Mouse (Mus musculus): ENCODE measurements around the gene Olfr127. TPM values are rescaled to one million over a fixed set of nuclear protein-coding genes. Genes with fewer than 3 reads are reported as not detected.
"Not testable (repeated sequence)": the region's sequence is repeated elsewhere in the genome, so short reads cannot be mapped to it uniquely, and the experiment has no call there.

Olfr127 gene
- not detected for total RNA-seq (2021)
- long read RNA-seq, experiment 1 = 0 reads
- long read RNA-seq, experiment 2 = 0 reads

GRCm38 (mm10) chr17:37900137-37900536 is at the start of gene Olfr127:
Gene Olfr127, plus strand, starts transcription at chr17:37900437.
- no peak for DNase-seq

GRCm38 (mm10) chr17:37863901-37864300 is 36.3 kb upstream of the Olfr127 start:
- no peak for DNase-seq

GRCm38 (mm10) chr17:37869676-37870205 is 30.5 kb upstream of the Olfr127 start:
- no peak for DNase-seq

GRCm38 (mm10) chr17:37873830-37874229 is 26.4 kb upstream of the Olfr127 start:
- no peak for DNase-seq

- not testable (repeated sequence) for DNase-seq
Observed at GRCm38 (mm10) chr17:37906821-37907220, 6.6 kb downstream of the Olfr127 start.

- no peak for DNase-seq
Observed at GRCm38 (mm10) chr17:37920248-37920647, 20.0 kb downstream of the Olfr127 start, which contains the start of gene Olfr128. Gene Olfr128, plus strand, starts transcription at chr17:37920548.

- no peak for DNase-seq
Observed at GRCm38 (mm10) chr17:37952979-37953378, 52.7 kb downstream of the Olfr127 start, which contains the start of gene Olfr761. Gene Olfr761, minus strand, starts transcription at chr17:37953079.

Other genes with a start within 250 kb of the Olfr127 start
- gene Olfr117, start 236.7 kb upstream of the Olfr127 start, total RNA-seq (2021) = not detected
- gene Olfr118, start 233.4 kb upstream of the Olfr127 start, total RNA-seq (2021) = not detected
- gene Olfr119, start 203.9 kb upstream of the Olfr127 start, total RNA-seq (2021) = not detected
- gene Olfr120, start 178.6 kb upstream of the Olfr127 start, total RNA-seq (2021) = not detected
- gene Olfr121, start 151.6 kb upstream of the Olfr127 start, total RNA-seq (2021) = not detected
- not detected for gene Olfr122, start 131.8 kb upstream of the Olfr127 start, total RNA-seq (2021)
- not detected for gene Olfr123, start 106.9 kb upstream of the Olfr127 start, total RNA-seq (2021)
- not detected for gene Olfr124, start 100.5 kb upstream of the Olfr127 start, total RNA-seq (2021)
- gene Olfr125, start 67.5 kb upstream of the Olfr127 start, total RNA-seq (2021) = not detected
- gene Olfr126, start 53.0 kb upstream of the Olfr127 start, total RNA-seq (2021) = not detected
- not detected for gene Olfr128, start 20.1 kb downstream of the Olfr127 start, total RNA-seq (2021)
- not detected for gene Olfr761, start 52.6 kb downstream of the Olfr127 start, total RNA-seq (2021)
- not detected for gene Olfr129, start 159.6 kb downstream of the Olfr127 start, total RNA-seq (2021)
- not detected for gene Olfr130, start 163.5 kb downstream of the Olfr127 start, total RNA-seq (2021)
- gene Olfr131, start 188.3 kb downstream of the Olfr127 start, total RNA-seq (2021) = not detected
- not detected for gene Olfr132, start 234.1 kb downstream of the Olfr127 start, total RNA-seq (2021)
- gene Olfr133, start 244.8 kb downstream of the Olfr127 start, total RNA-seq (2021) = not detected

Measured in adrenal gland, postnatal 10 days (tissue).